Mouse (Mus musculus) bone marrow, adult 2 months (tissue): ENCODE results near the gene Fxr1. TPM values are rescaled to one million over a fixed set of nuclear protein-coding genes. Genes with fewer than 3 reads are reported as not detected.
A peak's percentile ranks its signal among the peaks of the same experiment; 100 is the strongest.
"Not testable (repeated sequence)": the region's sequence is repeated elsewhere in the genome, so short reads cannot be mapped to it uniquely, and the experiment has no call there.

Experiments
- H3K27ac ChIP-seq: fragments of 200-500 bp; 2 replicates; pipeline ENCODE4 v1.5.1; 2012; ENCODE audit warnings: low read depth, mild to moderate bottlenecking, control low read depth, inconsistent platforms, low read length; ENCODE audit not compliant: control insufficient read depth, poor library complexity, insufficient read depth
- H3K4me1 ChIP-seq: fragments of 200-500 bp; 2 replicates; pipeline ENCODE4 v1.6.1; 2011; ENCODE audit warnings: low read length; ENCODE audit not compliant: control insufficient read depth, insufficient read depth
- H3K4me3 ChIP-seq: fragments of 200-500 bp; replicated peaks from 2 replicates; pipeline ENCODE3; 2011; ENCODE audit warnings: mild to moderate bottlenecking, low read depth, low read length, control low read depth; ENCODE audit not compliant: control insufficient read depth
- CTCF ChIP-seq: fragments of 200-500 bp; IDR thresholded peaks from 2 replicates; pipeline ENCODE4 v1.5.1; 2011; ENCODE audit warnings: low read length, control low read depth; ENCODE audit not compliant: control insufficient read depth, insufficient read depth
- POLR2A ChIP-seq: fragments of 200-500 bp; IDR thresholded peaks from 2 replicates; pipeline ENCODE4 v1.6.1; 2011; ENCODE audit warnings: low read depth, mild to moderate bottlenecking, control low read depth, low read length, borderline replicate concordance; ENCODE audit not compliant: control insufficient read depth
- WGBS: fragments of 180-500 bp; shearing (Covaris S2); methylation state at CpG from one replicate; pipeline ENCODE4 v1.1.7; 2018; 5-methylcytosine and 5-hydroxymethylcytosine counted together
- polyA plus RNA-seq: library from polyadenylated mRNA; stranded (reverse); fragments of >200 nt; gene quantifications from 2 replicates; pipeline ENCODE4 v1.2.4, GENCODE M21; 2011; ENCODE audit warnings: low replicate concordance; ENCODE audit not compliant: missing spikeins, insufficient read depth, insufficient read length

Gene Fxr1
- polyA plus RNA-seq, 1 experiment: 65.6 TPM

- H3K27ac ChIP-seq: no peak overlapping the region
- TF ChIP-seq POLR2A (no peak), CTCF (no peak)
- WGBS: 63% methylated on average over 3 of the region's 3 CpGs
Observed at GRCm38 (mm10) chr3:34030601-34031000, 10.9 kb downstream of the Fxr1 start.

GRCm38 (mm10) chr3:34033720-34034364 lies 14.1 kb downstream of the Fxr1 start:
- H3K4me3 ChIP-seq: peak overlapping the region; percentile 48
- H3K4me1 ChIP-seq: peaks cover 2% of the 10 kb centered on the region; the same call in 1 of the 2 replicates
- 12% methylated on average over 3 of the region's 3 CpGs for WGBS
- no peak overlapping the region for H3K27ac ChIP-seq
- TF ChIP-seq CTCF (no peak), POLR2A (no peak)

More at GRCm38 (mm10) chr3:34030601-34031000, 10.9 kb downstream of the Fxr1 start:
- Histone ChIP-seq H3K4me1 (peaks cover 2% of the 10 kb centered on the region; the same call in 1 of the 2 replicates), H3K4me3 (no peak overlapping the region)

DNA sequence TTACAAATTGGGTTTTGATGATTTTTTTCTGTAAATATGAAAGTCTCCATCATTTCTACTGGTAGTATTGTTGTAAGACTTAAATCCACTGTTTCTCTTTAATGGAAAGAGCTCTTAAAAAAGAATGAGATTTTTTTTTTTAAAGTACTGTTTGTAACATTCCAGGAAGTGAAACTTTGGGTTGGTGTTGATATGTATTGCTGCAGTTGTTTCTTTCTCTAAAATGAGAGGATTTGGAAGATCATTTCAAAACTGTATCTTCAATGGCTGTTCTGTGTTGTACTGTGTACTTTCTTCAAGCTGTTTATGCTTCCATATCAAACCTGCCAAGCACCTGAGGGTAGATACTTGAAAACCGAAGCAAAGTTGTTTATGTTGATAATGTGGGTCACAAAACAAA lies 15.1 kb downstream of the Fxr1 start:
- Histone ChIP-seq H3K4me3 (no peak overlapping the region), H3K27ac (no peak overlapping the region), H3K4me1 (peaks cover 2% of the 10 kb centered on the region; the same call in 1 of the 2 replicates)
- TF ChIP-seq POLR2A: no peak
- TF ChIP-seq CTCF: no peak
- 70% methylated on average over 1 of the region's 1 CpGs for WGBS

DNA sequence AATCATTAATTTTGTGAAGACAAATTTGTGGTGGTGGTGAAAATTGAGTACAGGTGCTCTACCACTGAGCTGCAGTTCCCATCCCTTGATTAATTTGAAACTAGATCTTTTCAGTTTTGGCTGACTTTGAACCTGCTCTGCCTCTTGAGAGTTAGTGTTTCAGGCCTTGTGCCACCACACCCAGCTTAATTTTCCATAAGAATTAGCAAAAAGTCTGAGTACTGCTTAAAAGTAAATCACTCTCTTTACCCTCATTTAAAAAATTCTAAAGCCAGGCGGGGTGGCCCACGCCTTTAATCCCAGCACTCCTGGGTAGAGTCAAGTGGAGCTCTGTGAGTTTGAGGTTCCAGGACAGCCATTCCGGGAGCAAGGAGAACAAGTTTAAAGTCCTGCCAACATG lies 16.0 kb downstream of the Fxr1 start:
- TF ChIP-seq POLR2A: no peak
- no peak for TF ChIP-seq CTCF
- peaks cover 2% of the 10 kb centered on the region; the same call in 1 of the 2 replicates for H3K4me1 ChIP-seq
- no peak overlapping the region for H3K27ac ChIP-seq
- no peak overlapping the region for H3K4me3 ChIP-seq
- 97% methylated on average over 3 of the region's 3 CpGs for WGBS

DNA sequence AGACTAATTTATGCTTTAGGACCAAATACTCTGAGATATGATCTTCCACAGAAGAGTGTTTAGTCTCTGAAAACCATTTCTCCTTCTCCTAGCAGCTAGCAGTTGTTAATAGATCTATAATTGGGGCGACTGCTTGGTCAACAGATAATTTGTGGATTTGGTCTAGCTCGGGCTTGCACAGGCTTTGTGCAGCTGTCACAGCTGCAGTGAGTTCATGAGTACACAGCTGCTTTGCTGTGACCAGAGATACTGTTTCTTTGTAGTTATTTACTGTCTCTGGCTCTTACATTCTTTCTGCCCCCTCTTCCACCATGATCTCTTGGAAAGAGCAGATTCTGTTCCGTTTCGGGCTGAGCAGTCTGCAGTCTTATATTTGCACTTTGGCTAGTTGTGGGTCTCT lies 22.2 kb downstream of the Fxr1 start:
- no peaks in the 10 kb centered on the region for H3K4me1 ChIP-seq
- 88% methylated on average over 4 of the region's 4 CpGs for WGBS
- no peak for TF ChIP-seq CTCF
- TF ChIP-seq POLR2A: no peak
- no peak overlapping the region for H3K4me3 ChIP-seq
- no peak overlapping the region for H3K27ac ChIP-seq

DNA sequence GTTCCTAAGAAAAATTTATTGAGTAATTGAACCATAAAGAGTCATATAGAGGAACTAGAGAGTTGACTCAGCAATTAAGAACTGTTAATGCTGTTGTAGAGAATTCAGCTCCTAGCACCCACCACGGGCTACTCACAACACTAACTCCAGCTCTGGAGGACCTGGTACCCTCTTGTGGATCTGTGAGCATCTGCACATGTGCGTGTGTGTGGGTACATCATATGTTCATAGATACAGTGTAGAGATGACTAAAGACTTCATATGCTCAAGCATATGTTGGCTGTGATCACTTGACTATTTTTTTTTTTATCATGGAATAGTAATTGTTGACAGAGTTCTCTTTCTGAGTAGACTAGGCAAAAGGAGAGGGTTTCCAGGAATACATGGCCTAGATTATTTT lies 42.6 kb downstream of the Fxr1 start:
- no peaks in the 10 kb centered on the region for H3K4me1 ChIP-seq
- 76% methylated on average over 2 of the region's 2 CpGs for WGBS
- no peak overlapping the region for H3K4me3 ChIP-seq
- H3K27ac ChIP-seq: no peak overlapping the region
- TF ChIP-seq POLR2A (no peak), CTCF (no peak)

- H3K27ac ChIP-seq, H3K4me1 ChIP-seq, H3K4me3 ChIP-seq: not testable (repeated sequence)
- WGBS: 84% methylated on average over 7 of the region's 7 CpGs
Observed at GRCm38 (mm10) chr3:34068943-34069342, 49.2 kb downstream of the Fxr1 start.

DNA sequence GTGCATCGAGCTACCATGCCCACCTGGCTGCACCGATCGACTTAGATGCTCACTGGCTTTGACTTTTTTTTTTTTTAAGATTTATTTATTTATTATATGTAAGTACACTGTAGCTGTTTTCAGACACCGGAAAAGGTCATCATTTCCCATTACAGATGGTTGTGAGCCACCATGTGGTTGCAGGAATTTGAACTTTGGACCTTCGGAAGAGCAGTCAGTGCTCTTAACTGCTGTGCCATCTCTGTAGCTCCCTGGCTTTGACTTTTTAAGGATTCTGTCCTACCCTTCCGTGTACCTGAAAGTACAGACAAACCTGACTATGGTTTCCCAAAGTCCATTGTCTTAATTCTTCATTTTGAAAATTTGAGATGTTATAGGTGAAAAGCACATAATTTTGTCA lies 53.0 kb downstream of the Fxr1 start:
- Histone ChIP-seq H3K4me3 (no peak overlapping the region), H3K4me1 (no peaks in the 10 kb centered on the region), H3K27ac (no peak overlapping the region)
- no peak for TF ChIP-seq POLR2A
- no peak for TF ChIP-seq CTCF
- 94% methylated on average over 6 of the region's 6 CpGs for WGBS

GRCm38 (mm10) chr3:34076058-34076759 lies 56.5 kb downstream of the Fxr1 start:
- 90% methylated on average over 6 of the region's 6 CpGs for WGBS
- Histone ChIP-seq H3K27ac (no peak overlapping the region), H3K4me1 (no peaks in the 10 kb centered on the region; the same call in 1 of the 2 replicates), H3K4me3 (no peak overlapping the region)
- TF ChIP-seq CTCF (no peak), POLR2A (no peak)
